Mouse (Mus musculus) megakaryocyte-erythroid progenitor cell, adult 5-6 weeks (primary cell): ENCODE data around the gene Plscr3. TPM values are rescaled to one million over a fixed set of nuclear protein-coding genes. Genes with fewer than 3 reads are reported as not detected.

ENCODE experiments used
- ATAC-seq: replicated peaks from 2 replicates; pipeline ENCODE4 v1.8.0; 2016; ENCODE audit warnings: mild to moderate bottlenecking, inconsistent platforms; ENCODE audit not compliant: severe bottlenecking, poor library complexity, low FRiP score, low TSS enrichment
- total RNA-seq, 2 experiments: library from RNA; stranded (forward) in 1 of 2; stranded (reverse) in 1 of 2; fragments of 200-1000, 215-1000 nt in 1 of 2; fragments of >200 nt in 1 of 2; fragmentation: Nextera tagmentation in 1 of 2; gene quantifications; 2 replicates each; pipeline ENCODE4 v1.2.3; 2014 to 2017

Gene Plscr3
- total RNA-seq (2014; fragmentation: Nextera tagmentation) (54.7 and 61.3 TPM in 2 replicates), total RNA-seq (2017) (14.5 and 14.8 TPM in 2 replicates)

DNA sequence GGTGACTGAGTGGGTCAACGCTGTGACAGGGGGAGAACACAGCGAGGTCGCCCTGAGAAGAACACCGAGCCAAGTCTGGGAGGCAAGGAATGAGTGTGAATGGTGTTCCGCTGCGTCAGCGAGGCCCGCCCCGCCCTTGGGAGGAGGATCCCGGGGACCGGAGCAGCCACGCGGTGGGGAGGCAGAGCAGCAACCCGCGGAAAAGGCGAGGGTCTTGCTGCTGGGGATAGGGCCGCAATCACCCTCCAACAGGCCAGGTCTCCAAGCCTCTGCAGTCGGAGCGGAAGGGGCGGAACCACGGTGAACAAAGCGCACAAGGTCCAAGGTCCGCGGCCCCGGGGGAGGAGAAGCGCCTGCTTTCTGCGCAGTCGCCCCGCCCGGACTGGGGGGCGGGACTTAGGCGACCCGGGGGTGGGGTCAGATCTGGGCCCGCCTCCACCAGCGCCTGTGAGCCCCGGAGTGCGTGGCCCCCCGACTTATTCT, at the start of gene Plscr3:
Gene Plscr3, plus strand, starts transcription at position 179 of the 483 bp plus-strand sequence.
- ATAC-seq = peak; percentile 84

DNA sequence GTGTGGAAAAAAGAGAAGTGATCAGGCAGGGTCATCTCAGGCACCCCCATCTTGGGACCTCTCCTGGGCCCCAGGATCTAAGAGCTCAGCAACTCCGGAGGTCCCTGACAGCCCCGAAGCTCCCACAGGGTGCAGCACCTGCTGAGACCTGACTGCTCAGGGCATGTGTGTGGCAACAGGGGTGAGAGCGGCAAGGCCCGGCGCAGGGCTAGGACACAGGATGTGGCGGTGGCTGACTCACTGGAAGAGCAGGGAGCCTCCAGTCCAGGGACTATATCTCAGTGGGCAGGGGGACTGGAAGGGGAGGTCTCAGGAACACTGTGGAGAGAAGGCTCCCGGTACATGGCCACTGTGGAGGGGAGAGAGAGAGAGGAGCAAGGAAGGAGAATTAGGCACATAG, 48.3 kb upstream of the Plscr3 start:
- no peak for ATAC-seq

DNA sequence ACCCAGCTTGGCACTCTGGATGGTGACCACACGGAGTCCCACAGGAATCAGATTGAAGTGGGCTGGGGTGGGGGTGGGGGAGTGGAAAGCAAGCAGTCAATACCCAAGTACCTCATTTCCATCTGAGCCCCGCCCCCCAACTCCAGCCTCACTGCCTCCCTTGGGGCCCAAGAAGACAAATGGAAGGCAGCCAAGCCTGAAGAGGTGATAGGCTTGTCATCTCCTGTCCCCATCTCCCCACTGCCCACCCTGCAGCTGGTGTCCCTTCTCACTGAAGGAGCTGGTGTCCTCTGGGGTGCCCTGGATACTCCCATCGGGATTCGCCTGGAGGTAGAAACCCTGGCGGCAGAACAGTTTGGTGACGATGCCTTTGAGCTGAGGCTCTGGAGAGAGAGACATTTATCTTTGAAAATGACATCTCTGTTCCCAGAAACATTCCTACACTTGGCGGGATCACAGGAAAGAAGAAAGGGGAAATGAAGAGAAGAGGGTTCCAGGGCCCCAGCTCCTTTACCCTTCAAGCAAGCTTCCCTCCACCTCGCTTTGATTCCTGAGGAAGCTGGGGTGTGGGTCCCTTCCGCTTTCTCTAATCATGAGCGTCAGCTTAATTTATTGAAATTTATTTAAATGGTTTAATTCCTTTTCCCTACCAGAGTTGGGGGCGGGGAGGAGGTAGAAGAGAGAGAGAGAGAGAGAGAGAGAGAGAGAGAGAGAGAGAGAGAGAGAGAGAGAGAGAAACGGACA, 46.6 kb upstream of the Plscr3 start:
- no peak for ATAC-seq

DNA sequence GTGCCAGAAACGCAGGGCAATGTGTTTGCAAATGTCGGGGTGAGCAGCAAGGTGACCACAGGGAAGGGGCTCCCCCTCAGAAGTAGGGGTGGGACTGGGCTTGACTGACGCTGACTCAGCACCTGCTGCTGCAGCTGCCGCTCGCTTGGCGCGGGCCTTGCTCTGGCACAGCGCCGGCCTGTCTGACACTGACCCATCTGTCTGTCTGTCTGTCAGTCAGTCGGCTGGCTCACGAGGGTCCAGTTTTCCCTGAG, 46.1 kb upstream of the Plscr3 start:
- no peak for ATAC-seq

DNA sequence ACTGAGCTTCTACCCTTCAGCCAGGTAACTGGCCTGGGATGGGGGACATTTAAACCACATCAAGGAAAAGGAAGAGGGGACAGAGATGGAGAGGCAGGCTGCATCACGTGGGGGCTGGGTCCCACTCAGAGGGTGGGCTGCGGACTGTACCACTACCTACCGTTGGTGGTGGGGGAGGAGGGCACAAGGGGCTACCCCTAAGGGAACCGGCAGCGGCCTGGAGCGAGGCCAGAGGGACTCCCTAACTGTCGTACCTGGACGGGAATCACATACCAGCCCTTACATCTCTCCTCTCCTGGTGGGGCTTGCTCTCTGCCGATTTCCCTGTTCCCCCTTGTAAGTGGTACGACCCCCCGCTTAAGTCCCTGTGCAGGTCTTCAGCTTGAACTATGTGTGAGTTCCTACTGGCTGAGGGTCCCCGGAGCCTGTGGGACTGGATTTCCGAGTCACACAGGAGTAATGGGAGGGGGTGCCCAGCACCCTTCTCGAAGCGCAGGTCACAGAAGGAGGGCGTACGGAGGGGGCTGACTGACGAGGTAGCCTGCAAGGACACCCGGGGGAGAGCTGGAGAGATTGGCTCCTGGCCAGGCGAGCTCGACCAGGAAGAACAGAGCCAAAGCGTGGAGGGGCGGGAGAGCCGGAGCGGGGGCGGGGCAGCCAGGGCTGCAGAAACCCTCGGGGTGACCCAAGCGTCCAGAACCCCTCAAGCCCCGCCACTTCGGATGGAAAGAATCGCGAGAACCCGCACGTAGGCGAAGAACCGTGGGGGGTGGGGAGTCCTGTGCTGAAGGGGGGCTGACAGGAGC, 45.6 kb upstream of the Plscr3 start:
- ATAC-seq = no peak

DNA sequence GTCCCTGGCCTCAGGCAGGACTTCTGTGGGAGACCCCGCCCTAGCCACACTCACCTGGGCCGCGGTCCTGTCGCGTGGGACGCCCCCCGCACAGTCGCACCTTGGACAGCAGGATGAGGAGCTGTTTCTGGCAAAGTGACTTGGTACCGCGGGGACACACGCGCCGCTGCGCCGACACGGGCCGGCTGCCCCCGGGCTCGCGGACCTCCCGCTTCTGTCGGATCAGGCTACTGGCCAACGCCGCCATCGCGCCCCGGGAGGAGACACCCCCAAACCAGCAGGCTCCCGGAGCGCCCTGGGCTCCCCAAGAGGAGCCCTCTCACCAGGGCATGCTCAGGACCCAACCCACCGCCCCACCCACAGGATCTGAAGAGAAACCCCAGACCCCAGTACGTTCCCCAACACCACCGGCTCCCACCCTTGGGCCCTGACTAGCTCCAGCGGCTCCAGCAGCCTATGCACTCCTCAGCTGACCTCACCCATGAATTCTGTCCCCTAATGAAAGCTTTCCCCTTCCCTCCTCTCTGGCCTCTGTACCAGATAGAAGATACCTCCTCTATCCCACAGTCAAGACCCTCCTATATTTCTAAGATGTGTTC, 44.7 kb upstream of the Plscr3 start, which contains the start of gene Fgf11:
Gene Fgf11, minus strand, starts transcription at position 479 of the 599 bp plus-strand sequence.
- ATAC-seq = no peak

DNA sequence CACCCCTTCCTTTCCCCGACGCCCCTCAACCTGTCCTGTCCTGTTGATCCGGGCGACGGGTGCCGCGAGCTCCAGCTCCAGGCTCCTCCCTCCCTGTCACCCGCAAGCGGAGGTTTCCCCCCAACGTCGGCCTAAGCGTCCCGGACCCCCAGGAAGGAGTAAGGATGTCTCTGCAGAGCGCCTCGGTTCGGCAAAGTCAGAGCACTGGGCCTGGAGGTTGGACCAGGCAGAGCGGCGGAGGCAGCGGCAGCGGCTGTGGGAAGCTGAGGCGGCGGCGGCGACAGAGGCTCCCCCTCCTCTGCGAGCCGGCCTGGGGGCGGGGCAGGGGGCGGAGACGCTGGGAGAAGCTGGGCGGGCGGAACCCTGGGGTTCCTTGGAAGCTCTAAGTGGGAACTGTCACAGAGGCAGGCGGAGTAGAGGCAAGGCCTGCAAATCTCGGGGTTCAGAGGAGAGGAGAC, 43.5 kb upstream of the Plscr3 start:
- 0 out of 2 replicates have a peak, but pooled peaks have one; percentile 31 for ATAC-seq

DNA sequence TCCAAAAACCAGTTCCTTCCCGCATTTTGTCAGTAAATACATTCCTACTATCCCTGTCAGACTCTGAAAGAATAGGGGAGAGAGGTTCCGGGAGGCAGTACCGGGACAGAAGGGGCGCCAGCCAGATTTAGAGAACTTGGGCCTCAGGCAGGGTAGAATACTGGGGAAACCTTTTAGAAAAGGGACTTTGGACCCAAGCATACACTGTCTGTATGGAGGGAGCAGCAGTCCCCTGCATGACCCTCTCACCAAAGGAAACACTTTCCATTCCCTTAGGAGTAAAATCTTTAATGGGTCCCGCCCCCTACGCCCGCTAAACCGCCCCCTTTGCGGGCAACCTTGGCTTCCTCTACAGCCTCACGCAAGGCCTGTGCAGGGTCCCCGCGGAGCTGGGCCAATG, 42.8 kb upstream of the Plscr3 start:
- no peak; the same call in 1 of the 2 replicates for ATAC-seq

DNA sequence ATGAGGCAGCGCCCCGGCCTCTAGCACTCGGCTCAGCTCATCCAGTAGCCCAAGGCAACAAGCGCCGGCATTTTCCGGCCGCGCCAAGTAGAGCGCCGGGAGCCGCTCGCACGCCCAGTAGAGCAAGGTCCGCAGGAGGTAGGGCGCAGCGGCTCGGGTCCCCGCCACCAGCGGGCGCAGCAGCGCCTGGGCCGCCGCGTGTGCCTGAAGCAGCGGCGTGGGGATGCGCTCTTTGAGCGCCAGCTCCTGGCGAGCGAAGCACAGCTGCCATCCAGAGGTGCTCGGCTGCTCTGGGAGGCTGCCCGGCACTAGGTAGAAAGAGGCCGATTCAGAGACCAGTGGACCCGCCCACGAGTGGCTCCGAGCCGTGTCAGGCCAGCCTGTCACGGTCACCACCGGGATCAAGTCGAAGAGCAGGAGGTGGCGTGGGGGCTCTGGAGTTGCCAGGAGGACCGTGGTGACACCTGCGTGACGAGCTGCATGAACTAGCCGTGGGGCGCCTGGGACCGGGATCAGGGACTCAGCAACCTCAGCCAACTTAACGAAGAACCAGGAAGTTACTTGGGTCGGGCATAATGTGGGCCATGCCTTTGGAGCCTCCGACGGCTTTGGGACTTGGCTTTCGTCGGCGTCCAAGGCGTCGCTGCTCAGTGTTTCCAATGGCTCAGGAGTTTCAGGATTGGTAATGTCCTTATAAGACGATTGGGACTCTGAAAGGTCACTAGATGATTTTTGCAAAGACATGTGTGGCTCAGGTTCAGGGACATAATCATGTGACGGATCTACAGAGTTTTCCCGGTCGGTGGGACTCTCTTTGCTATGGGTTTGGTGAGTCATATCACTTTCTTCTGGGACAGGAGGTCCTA, 42.2 kb upstream of the Plscr3 start:
- peak; percentile 72 for ATAC-seq

DNA sequence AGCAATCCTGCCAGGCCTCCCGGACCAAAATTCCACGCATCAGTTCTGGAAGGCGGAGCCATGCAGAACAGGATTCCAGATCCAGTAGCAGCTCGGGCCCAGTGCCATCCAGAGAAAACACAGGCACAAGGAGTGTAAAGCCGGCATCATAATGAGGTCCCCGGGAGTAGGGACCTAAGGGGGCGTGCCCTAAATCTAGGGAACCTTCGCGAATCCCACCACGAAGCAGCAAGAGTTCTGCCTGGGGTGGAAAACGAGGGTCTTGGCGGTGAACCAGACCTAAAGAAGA, 41.6 kb upstream of the Plscr3 start:
- ATAC-seq = no peak

DNA sequence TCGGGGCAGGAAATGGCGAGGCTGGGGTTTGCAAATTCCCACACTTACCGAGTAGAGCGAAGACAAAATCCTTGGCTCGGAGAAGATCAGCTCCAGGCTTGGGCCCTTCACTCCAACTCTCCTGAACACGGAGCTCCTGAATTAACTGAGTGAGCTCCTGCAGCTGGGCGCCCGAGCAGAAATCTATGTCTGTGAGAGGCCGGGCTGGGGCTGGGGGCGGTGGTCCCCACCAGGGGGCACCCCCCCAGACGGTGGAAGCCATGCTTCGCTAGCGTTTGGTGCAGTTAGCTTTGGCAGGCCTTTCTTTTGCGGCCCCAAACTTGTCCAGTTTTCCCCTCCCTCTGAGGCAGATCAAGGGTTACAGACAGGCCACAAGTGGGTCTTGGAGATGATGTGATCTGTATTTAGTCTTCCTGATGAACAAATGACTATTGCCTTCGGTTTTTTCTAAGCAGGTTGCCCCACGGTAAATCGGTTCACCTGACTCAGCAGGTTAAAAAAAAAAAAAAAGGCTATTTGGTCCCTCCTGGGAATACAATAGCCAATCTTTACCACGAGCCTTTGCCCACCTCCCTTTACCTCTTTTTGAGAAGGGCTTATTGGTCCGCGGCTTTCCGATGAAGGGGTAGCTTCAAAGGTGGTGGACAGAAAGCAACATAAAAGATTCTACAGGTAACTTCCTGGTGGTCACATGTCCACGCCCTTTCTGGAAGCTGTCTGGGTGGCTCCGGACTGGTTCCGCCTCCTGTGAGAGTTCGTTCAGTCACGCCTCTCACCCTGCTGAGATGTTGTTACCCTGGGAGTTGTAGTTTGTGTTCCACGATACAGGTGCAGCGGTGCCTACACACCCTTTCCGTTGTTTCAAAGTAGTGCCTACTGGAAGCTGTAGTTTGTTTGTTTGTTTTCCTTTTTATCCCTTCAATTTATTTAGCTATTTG, 40.9 kb upstream of the Plscr3 start, which contains the start of gene Tmem102:
Gene Tmem102, minus strand, starts transcription at position 653 of the 938 bp plus-strand sequence.
- ATAC-seq = no peak

DNA sequence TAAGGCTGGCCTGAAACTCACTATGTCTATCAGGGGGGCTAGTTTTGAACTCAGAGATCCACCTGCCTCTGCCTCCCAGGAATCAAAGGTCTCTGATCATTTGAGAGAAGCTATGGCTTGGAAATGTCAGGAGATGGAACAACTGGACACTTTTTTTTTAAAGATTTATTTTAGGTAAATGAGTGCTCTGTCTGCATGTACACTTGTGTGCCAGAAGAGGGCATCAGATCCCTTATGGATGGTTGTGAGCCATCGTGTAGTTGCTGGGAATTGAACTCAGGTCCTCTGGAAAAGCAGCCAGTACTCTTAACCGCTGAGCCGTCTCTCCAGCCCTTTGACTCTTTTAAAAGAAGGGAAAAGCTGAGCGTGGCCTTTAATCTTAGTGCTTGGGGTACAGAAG, 39.8 kb upstream of the Plscr3 start:
- ATAC-seq = no peak

DNA sequence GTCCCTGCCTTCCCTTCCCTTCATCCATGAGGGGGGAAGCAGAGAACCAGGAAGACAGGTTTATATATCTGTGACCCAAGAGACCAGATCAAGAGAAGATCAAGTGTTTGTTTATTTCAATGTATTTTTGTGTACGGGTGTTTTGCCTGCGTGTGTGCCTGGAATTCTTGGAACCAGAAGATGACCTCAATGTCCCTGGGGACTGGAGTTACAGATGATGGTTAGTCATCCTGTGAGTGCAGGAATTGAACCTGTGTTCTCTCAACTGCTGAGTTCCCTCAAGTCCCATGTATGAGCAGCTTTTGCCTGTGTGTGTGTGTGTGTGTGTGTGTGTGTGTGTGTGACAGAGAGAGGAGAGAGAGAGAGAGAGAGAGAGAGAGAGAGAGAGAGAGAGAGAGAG, 38.5 kb upstream of the Plscr3 start:
- ATAC-seq = no peak

DNA sequence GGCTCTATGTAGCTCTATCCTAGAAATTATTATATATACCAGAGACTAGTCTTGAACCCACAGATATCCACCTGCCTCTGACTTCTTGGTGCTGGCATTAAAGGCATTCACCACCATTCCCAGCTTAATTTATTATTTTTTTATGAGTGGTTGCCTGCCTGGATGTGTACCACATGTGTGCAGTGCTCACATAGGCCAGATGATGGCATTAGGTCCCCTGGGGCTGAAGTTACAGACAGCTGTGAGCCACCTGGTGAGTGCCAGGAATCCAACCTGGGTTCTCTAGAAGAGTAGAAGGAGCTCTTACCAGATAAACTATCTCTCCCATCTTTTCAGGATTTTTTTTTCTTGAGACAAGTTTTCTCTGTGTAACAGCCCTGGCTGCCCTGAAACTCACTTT, 35.9 kb upstream of the Plscr3 start:
- no peak for ATAC-seq

DNA sequence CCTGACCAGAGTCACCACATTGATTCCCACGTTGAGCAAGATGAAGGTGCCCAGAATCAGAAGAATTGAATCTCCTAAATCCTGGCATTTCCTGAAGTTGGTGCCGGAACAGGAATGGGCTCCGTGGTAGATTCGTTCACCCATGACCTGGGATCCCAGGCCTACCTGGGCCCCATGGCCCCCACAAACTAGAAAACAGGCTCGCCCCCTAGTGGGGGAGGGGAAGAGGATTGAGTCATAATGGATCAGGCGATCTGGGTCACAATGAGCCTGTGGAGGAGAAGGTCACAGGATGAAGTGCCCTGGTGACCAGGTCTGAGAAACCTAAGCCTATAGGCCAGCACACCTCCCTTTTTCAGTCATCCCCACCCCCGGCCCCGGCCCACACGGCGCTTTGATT, 31.0 kb upstream of the Plscr3 start, which contains the start of gene Gm39566:
Gene Gm39566, minus strand, starts transcription at position 144 of the 400 bp plus-strand sequence.
- no peak for ATAC-seq

DNA sequence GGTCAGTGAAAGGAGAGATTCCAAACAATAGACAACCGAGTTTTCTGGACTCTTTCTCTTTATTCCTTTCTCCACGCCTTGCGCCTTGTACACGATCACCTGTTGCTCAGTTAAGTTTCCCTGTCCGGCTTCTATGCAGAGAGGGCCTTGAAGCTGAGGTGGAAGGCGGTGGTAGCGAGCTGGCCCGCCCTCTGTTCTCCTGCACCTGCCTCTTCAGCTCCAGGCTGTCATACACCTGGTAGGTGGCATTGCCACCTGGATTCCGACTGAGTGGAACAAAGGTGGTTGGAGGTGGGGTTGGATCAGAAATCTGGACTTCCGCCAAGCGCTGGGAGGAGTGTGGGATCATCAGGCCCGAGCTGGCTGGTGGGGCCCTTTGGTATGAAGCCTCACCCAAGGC, 29.7 kb upstream of the Plscr3 start:
- no peak for ATAC-seq

DNA sequence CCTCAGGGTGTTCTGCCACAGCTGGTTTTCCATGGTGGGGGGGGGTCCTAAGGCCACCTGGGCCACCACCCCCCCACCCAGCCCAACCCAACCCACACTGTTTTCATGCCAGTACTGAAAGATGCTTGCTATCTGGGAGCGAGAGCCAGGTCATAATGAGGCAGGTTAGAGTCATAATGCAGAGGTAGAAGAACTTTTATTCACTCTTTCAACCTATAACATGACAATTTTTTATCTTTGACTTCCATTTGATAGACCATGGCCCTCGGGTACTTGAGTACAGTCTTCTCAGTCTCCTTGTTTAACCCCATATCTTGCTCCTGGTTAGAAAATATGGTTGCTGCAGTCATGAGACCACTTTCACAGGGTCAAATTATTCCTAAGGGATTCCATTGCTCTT, 27.8 kb upstream of the Plscr3 start, which contains the start of gene Spem2:
Gene Spem2, minus strand, starts transcription at position 101 of the 400 bp plus-strand sequence.
- no peak for ATAC-seq

DNA sequence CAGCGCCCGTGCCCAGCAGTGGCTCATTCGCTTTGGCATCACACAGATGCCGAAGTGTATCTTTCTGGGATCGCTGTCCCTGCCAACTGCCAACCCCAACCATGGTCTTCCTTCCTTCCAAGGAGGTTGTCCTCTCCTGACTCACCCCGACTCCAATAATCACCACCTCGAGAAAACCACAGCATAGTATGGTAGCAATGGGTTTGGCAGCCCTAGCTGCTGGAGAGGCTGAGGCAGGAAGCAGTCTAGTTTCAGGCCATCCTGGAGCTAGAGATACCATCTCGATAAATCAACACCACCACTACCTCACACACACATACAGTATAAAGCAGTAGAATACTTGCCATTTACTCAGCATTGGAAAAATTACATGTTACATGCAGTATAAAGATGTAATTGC, 27.3 kb upstream of the Plscr3 start:
- ATAC-seq = no peak
